Mouse (Mus musculus): ENCODE results near the gene Zmynd19. TPM values are rescaled to one million over a fixed set of nuclear protein-coding genes. Genes with fewer than 3 reads are reported as not detected.

Gene Zmynd19
- polyA plus RNA-seq, 1 experiment from 2014 or later, result 12.2 TPM

GRCm38 (mm10) chr2:24912189-24912588 lies 37.4 kb upstream of the Zmynd19 start:
- 75% methylated on average over 4 of the region's 4 CpGs for WGBS
- no peak for ATAC-seq (replicated peaks; ENCODE audit: low FRiP score, low read depth)

GRCm38 (mm10) chr2:24912589-24912988 lies 37.0 kb upstream of the Zmynd19 start:
- Histone ChIP-seq H3K4me1 (replicated peaks; ENCODE audit: insufficient read depth, low read length) (peaks cover 3% of the 10 kb centered on the region), H3K36me3 (ENCODE audit: insufficient read depth, low read length) (no peaks in the 10 kb centered on the region), H3K27me3 (ENCODE audit: insufficient read depth, low read length) (no peaks in the 10 kb centered on the region), H3K4me2 (ENCODE audit: low read length) (no peak overlapping the region), H3K9me3 (replicated peaks; ENCODE audit: low read length) (no peaks in the 10 kb centered on the region), H3K27ac (no peak overlapping the region), H3K4me3 (replicated peaks; ENCODE audit: low read depth, low read length) (no peak overlapping the region), H3K9ac (ENCODE audit: low read depth, low read length) (no peak overlapping the region)
- TF ChIP-seq CTCF (IDR thresholded peaks at IDR 0.05; ENCODE audit: low read depth), result no peak
- DNase-seq (ENCODE audit: low spot score) (no peak), ATAC-seq (replicated peaks; ENCODE audit: low FRiP score, low read depth) (no peak)

More at GRCm38 (mm10) chr2:24912189-24912588, 37.4 kb upstream of the Zmynd19 start:
- DNase-seq (ENCODE audit: low spot score), result no peak
- Histone ChIP-seq H3K9ac (ENCODE audit: low read depth, low read length) (no peak overlapping the region), H3K36me3 (ENCODE audit: insufficient read depth, low read length) (no peaks in the 10 kb centered on the region), H3K9me3 (replicated peaks; ENCODE audit: low read length) (no peaks in the 10 kb centered on the region), H3K27me3 (ENCODE audit: insufficient read depth, low read length) (no peaks in the 10 kb centered on the region), H3K4me2 (ENCODE audit: low read length) (no peak overlapping the region), H3K4me1 (replicated peaks; ENCODE audit: insufficient read depth, low read length) (no peaks in the 10 kb centered on the region), H3K4me3 (replicated peaks; ENCODE audit: low read depth, low read length) (no peak overlapping the region), H3K27ac (no peak overlapping the region)
- no peak for TF ChIP-seq CTCF (IDR thresholded peaks at IDR 0.05; ENCODE audit: low read depth)

GRCm38 (mm10) chr2:24914762-24915161 lies 34.8 kb upstream of the Zmynd19 start:
- WGBS, result 74% methylated on average over 3 of the region's 3 CpGs
- no peak for TF ChIP-seq CTCF (IDR thresholded peaks at IDR 0.05; ENCODE audit: low read depth)
- Histone ChIP-seq H3K27me3 (ENCODE audit: insufficient read depth, low read length) (no peaks in the 10 kb centered on the region), H3K36me3 (ENCODE audit: insufficient read depth, low read length) (no peaks in the 10 kb centered on the region), H3K4me2 (ENCODE audit: low read length) (no peak overlapping the region), H3K4me3 (replicated peaks; ENCODE audit: low read depth, low read length) (no peak overlapping the region), H3K9ac (ENCODE audit: low read depth, low read length) (no peak overlapping the region), H3K27ac (no peak overlapping the region), H3K9me3 (replicated peaks; ENCODE audit: low read length) (no peaks in the 10 kb centered on the region), H3K4me1 (replicated peaks; ENCODE audit: insufficient read depth, low read length) (peaks cover 7% of the 10 kb centered on the region)
- peak; percentile 25 for DNase-seq (ENCODE audit: low spot score)
- no peak for ATAC-seq (replicated peaks; ENCODE audit: low FRiP score, low read depth)

- H3K27me3 ChIP-seq (ENCODE audit: insufficient read depth, low read length), result no peaks in the 10 kb centered on the region
- ATAC-seq (replicated peaks; ENCODE audit: low FRiP score, low read depth) (peak; percentile 98), DNase-seq (ENCODE audit: low spot score) (peak; percentile 93)
- H3K36me3 ChIP-seq (ENCODE audit: insufficient read depth, low read length), result no peaks in the 10 kb centered on the region
- H3K27ac ChIP-seq, result peak within 1 kb of the TSS; percentile 95
- H3K4me2 ChIP-seq (ENCODE audit: low read length), result peak within 1 kb of the TSS; percentile 72
- no peaks in the 10 kb centered on the region for H3K9me3 ChIP-seq (replicated peaks; ENCODE audit: low read length)
- TF ChIP-seq CTCF (IDR thresholded peaks at IDR 0.05; ENCODE audit: low read depth), result peak; percentile 3; the same call in 1 of the 2 replicates
- peak within 1 kb of the TSS; percentile 97 for H3K9ac ChIP-seq (ENCODE audit: low read depth, low read length)
- peak within 1 kb of the TSS; percentile 100 for H3K4me3 ChIP-seq (replicated peaks; ENCODE audit: low read depth, low read length)
- WGBS, result under 1% methylated on average over 100 of the region's 112 CpGs
- peaks cover 7% of the 10 kb centered on the region for H3K4me1 ChIP-seq (replicated peaks; ENCODE audit: insufficient read depth, low read length)
Measured at GRCm38 (mm10) chr2:24918930-24919838, 30.4 kb upstream of the Zmynd19 start, which contains the start of gene Ehmt1. Gene Ehmt1, minus strand, starts transcription at chr2:24919614.

GRCm38 (mm10) chr2:24919839-24920175 lies 29.8 kb upstream of the Zmynd19 start:
- H3K4me3 ChIP-seq (replicated peaks; ENCODE audit: low read depth, low read length), result peak overlapping the region; percentile 100
- ATAC-seq (replicated peaks; ENCODE audit: low FRiP score, low read depth) (peak; percentile 35; the same call in 1 of the 2 replicates), DNase-seq (ENCODE audit: low spot score) (no peak)
- peak overlapping the region; percentile 95 for H3K27ac ChIP-seq
- no peak for TF ChIP-seq CTCF (IDR thresholded peaks at IDR 0.05; ENCODE audit: low read depth)
- WGBS, result 9% methylated on average over 8 of the region's 8 CpGs
- peak overlapping the region; percentile 97 for H3K9ac ChIP-seq (ENCODE audit: low read depth, low read length)
- H3K4me1 ChIP-seq (replicated peaks; ENCODE audit: insufficient read depth, low read length), result peaks cover 7% of the 10 kb centered on the region
- no peaks in the 10 kb centered on the region for H3K9me3 ChIP-seq (replicated peaks; ENCODE audit: low read length)
- H3K36me3 ChIP-seq (ENCODE audit: insufficient read depth, low read length), result no peaks in the 10 kb centered on the region
- H3K4me2 ChIP-seq (ENCODE audit: low read length), result peak overlapping the region; percentile 72
- no peaks in the 10 kb centered on the region for H3K27me3 ChIP-seq (ENCODE audit: insufficient read depth, low read length)

- peak; percentile 76 for TF ChIP-seq CTCF (IDR thresholded peaks at IDR 0.05; ENCODE audit: low read depth)
- H3K4me2 ChIP-seq (ENCODE audit: low read length), result no peak overlapping the region
- no peaks in the 10 kb centered on the region for H3K27me3 ChIP-seq (ENCODE audit: insufficient read depth, low read length)
- DNase-seq (ENCODE audit: low spot score) (peak; percentile 75), ATAC-seq (replicated peaks; ENCODE audit: low FRiP score, low read depth) (no peak)
- no peak overlapping the region for H3K27ac ChIP-seq
- no peak overlapping the region for H3K9ac ChIP-seq (ENCODE audit: low read depth, low read length)
- H3K4me3 ChIP-seq (replicated peaks; ENCODE audit: low read depth, low read length), result no peak overlapping the region
- 0 out of 2 replicates have a peak, but pooled peaks cover 5% of the 10 kb centered on the region for H3K36me3 ChIP-seq (ENCODE audit: insufficient read depth, low read length)
- peaks cover 13% of the 10 kb centered on the region; the same call in 1 of the 2 replicates for H3K4me1 ChIP-seq (replicated peaks; ENCODE audit: insufficient read depth, low read length)
- no peaks in the 10 kb centered on the region for H3K9me3 ChIP-seq (replicated peaks; ENCODE audit: low read length)
- WGBS, result 38% methylated on average over 2 of the region's 2 CpGs
Measured at GRCm38 (mm10) chr2:24923561-24923960, 26.0 kb upstream of the Zmynd19 start.

All from kidney, postnatal 0 days (tissue).